Comparison of ENCODE assay signal across 26 mouse cellular contexts in the genomic region with DNA sequence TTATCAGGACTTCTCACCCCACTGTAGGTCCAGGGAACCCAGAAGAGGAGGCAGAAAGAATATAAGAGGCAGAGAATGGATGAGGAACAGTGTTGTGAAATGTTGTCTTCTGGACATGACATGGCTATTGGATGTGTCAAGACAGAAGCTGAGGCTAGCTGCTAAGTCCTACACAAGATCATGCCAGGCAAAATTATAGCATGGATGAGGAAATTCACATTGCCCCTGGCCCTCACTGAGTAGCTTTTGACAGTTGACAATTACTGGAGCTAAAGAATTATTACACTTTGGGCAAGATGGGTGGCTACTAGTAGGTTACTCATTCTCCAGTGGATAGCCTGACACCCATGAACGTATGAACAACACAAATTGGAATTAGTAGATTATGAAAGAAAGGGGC. TPM values are rescaled to one million over a fixed set of nuclear protein-coding genes. Genes with fewer than 3 reads are reported as not detected.
"Had no signal": no experiment of that assay in that cellular context is flagged by ENCODE, and none has a peak within 500 bp of the region (broad histone marks: within the 10 kb centered on the region; RNA-seq: fewer than 3 reads in every experiment).

No protein-coding gene starts in this region.

- DNase-seq: heart, postnatal 10 days; heart, postnatal 14 days; heart, postnatal 36 days; heart, postnatal 4 days; kidney, adult 11 months; kidney, adult 18-20 months; kidney, adult 2 months; kidney, adult 8-10 months; kidney, adult 9 months; kidney, postnatal 10 days; kidney, postnatal 14 days; kidney, postnatal 25 days; kidney, postnatal 36 days; kidney, postnatal 4 days; layer of hippocampus, adult 9-11 months; layer of hippocampus, postnatal 36 days had no signal

RNA-seq across cellular contexts. Expression of gene Frmpd2, which starts 55.8 kb away (rescaled TPM):
- polyA plus RNA-seq: heart, embryonic 13.5 days; heart, embryonic 14.5 days; hindbrain, embryonic 13.5 days; inflammation-experienced regulatory T-cells, adult 6 months; intestine, embryonic 15.5 days; intestine, embryonic 16.5 days; intestine, postnatal 0 days; kidney, embryonic 14.5 days; kidney, postnatal 0 days; large intestine, adult 2 months had no signal
